Mouse (Mus musculus) stomach, postnatal 0 days (tissue): ENCODE data around the gene Rad18. TPM values are rescaled to one million over a fixed set of nuclear protein-coding genes. Genes with fewer than 3 reads are reported as not detected.

Experiments used
- ATAC-seq: fragments of 200-750 bp; cut with Nextera tagmentation; 2 replicates; pipeline ENCODE4 v1.8.0; 2017; ENCODE audit not compliant: low FRiP score, low TSS enrichment
- DNase-seq: peaks from one replicate; pipeline ENCODE4 v3.0.0-alpha.2; 2016; ENCODE audit warnings: low spot score
- H3K27ac ChIP-seq: fragments of 300-500 bp; sonication (generic); replicated peaks from 2 replicates; pipeline ENCODE4 v1.5.1; 2014; ENCODE audit warnings: mild to moderate bottlenecking, control low read depth
- H3K27me3 ChIP-seq: fragments of 300-500 bp; sonication (generic); 2 replicates; pipeline ENCODE4 v1.6.1; 2014; ENCODE audit warnings: low read length; ENCODE audit not compliant: control insufficient read depth, insufficient read depth
- H3K36me3 ChIP-seq: fragments of 300-500 bp; sonication (generic); 2 replicates; pipeline ENCODE4 v1.6.1; 2014; ENCODE audit warnings: low read length, mixed read lengths; ENCODE audit not compliant: control insufficient read depth, insufficient read depth
- H3K4me1 ChIP-seq: fragments of 300-500 bp; sonication (generic); replicated peaks from 2 replicates; pipeline ENCODE4 v1.6.1; 2014; ENCODE audit warnings: antibody characterized with exemption; ENCODE audit not compliant: control insufficient read depth, insufficient read depth
- H3K4me2 ChIP-seq: fragments of 300-500 bp; sonication (generic); replicated peaks from 2 replicates; pipeline ENCODE4 v1.6.1; 2014; ENCODE audit warnings: low read depth, mild to moderate bottlenecking, control low read depth, moderate library complexity
- H3K4me3 ChIP-seq: fragments of 300-500 bp; sonication (generic); 2 replicates; pipeline ENCODE4 v1.5.1; 2014; ENCODE audit warnings: low read depth, low read length, control low read depth
- H3K9ac ChIP-seq: fragments of 300-500 bp; sonication (generic); 2 replicates; pipeline ENCODE4 v1.6.1; 2014; ENCODE audit warnings: mild to moderate bottlenecking, low read length, control low read depth, mixed read lengths
- H3K9me3 ChIP-seq: fragments of 300-500 bp; sonication (generic); 2 replicates; pipeline ENCODE4 v1.6.1; 2016; ENCODE audit warnings: low read length; ENCODE audit not compliant: control insufficient read depth
- CTCF ChIP-seq: IDR thresholded peaks from 2 replicates; pipeline ENCODE4 v1.5.1; 2016; ENCODE audit warnings: antibody characterized with exemption, low read depth, mild to moderate bottlenecking, moderate library complexity
- EP300 ChIP-seq: optimal IDR thresholded peaks from 2 replicates; pipeline ENCODE3; 2016; ENCODE audit warnings: antibody characterized with exemption
- WGBS: fragments of 180-500 bp; shearing (Covaris S2); extraction: QIAGEN DNeasy Blood & Tissue Kit; methylation state at CpG from one replicate; pipeline ENCODE4 v1.1.7; 2014; 5-methylcytosine and 5-hydroxymethylcytosine counted together
- polyA plus RNA-seq: library from polyadenylated mRNA; unstranded; fragments of >200 nt; fragmentation: Nextera tagmentation; extraction: Ambion mirVana; gene quantifications from 2 replicates; pipeline ENCODE4 v1.2.1, GENCODE M21; 2015

Gene Rad18
- polyA plus RNA-seq, 1 experiment from 2014 or later, result 12.9 TPM

- Histone ChIP-seq H3K9me3 (no peaks in the 10 kb centered on the region), H3K27ac (no peak overlapping the region), H3K36me3 (no peaks in the 10 kb centered on the region), H3K9ac (no peak overlapping the region), H3K4me2 (no peak overlapping the region), H3K27me3 (no peaks in the 10 kb centered on the region), H3K4me3 (no peak overlapping the region), H3K4me1 (no peaks in the 10 kb centered on the region)
- DNase-seq, result no peak
- ATAC-seq, result no peak
- TF ChIP-seq EP300 (no peak), CTCF (no peak)
- 62% methylated on average over 4 of the region's 4 CpGs for WGBS
Observed at GRCm38 (mm10) chr6:112609027-112609426, 87.5 kb downstream of the Rad18 start.

- Histone ChIP-seq H3K27me3 (no peaks in the 10 kb centered on the region), H3K36me3 (no peaks in the 10 kb centered on the region)
- no peak for DNase-seq
Observed at GRCm38 (mm10) chr6:112603866-112604265, 92.6 kb downstream of the Rad18 start.

GRCm38 (mm10) chr6:112594971-112595370 is 101.5 kb downstream of the Rad18 start:
- H3K36me3 ChIP-seq, result no peaks in the 10 kb centered on the region
- TF ChIP-seq CTCF (no peak), EP300 (no peak)
- no peak overlapping the region for H3K4me3 ChIP-seq
- no peak overlapping the region for H3K27ac ChIP-seq
- WGBS, result 81% methylated on average over 7 of the region's 7 CpGs
- H3K4me2 ChIP-seq, result no peak overlapping the region
- no peaks in the 10 kb centered on the region for H3K4me1 ChIP-seq
- H3K9ac ChIP-seq, result no peak overlapping the region
- no peaks in the 10 kb centered on the region for H3K27me3 ChIP-seq
- ATAC-seq (no peak), DNase-seq (no peak)
- H3K9me3 ChIP-seq, result no peaks in the 10 kb centered on the region

More at GRCm38 (mm10) chr6:112603866-112604265, 92.6 kb downstream of the Rad18 start:
- Histone ChIP-seq H3K4me3 (no peak overlapping the region), H3K27ac (no peak overlapping the region), H3K9ac (no peak overlapping the region), H3K4me2 (no peak overlapping the region), H3K9me3 (no peaks in the 10 kb centered on the region), H3K4me1 (no peaks in the 10 kb centered on the region)
- no peak for ATAC-seq
- TF ChIP-seq CTCF (no peak), EP300 (no peak)

- Histone ChIP-seq H3K27ac (no peak overlapping the region), H3K4me2 (no peak overlapping the region), H3K4me3 (no peak overlapping the region), H3K36me3 (no peaks in the 10 kb centered on the region), H3K27me3 (no peaks in the 10 kb centered on the region), H3K9me3 (no peaks in the 10 kb centered on the region), H3K9ac (no peak overlapping the region), H3K4me1 (no peaks in the 10 kb centered on the region)
- WGBS, result 67% methylated on average over 1 of the region's 1 CpGs
- no peak for DNase-seq
- ATAC-seq, result no peak
- TF ChIP-seq CTCF (no peak), EP300 (no peak)
Observed at GRCm38 (mm10) chr6:112587912-112588311, 108.6 kb downstream of the Rad18 start.

GRCm38 (mm10) chr6:112586999-112587398 is 109.5 kb downstream of the Rad18 start:
- no peaks in the 10 kb centered on the region for H3K36me3 ChIP-seq
- H3K4me3 ChIP-seq, result no peak overlapping the region
- H3K9me3 ChIP-seq, result no peaks in the 10 kb centered on the region
- H3K4me1 ChIP-seq, result no peaks in the 10 kb centered on the region
- TF ChIP-seq CTCF (no peak), EP300 (no peak)
- no peak overlapping the region for H3K9ac ChIP-seq
- H3K27me3 ChIP-seq, result no peaks in the 10 kb centered on the region
- ATAC-seq, result no peak
- H3K27ac ChIP-seq, result no peak overlapping the region
- DNase-seq, result no peak
- H3K4me2 ChIP-seq, result no peak overlapping the region
- WGBS, result 75% methylated on average over 4 of the region's 4 CpGs

GRCm38 (mm10) chr6:112584961-112585360 is 111.5 kb downstream of the Rad18 start:
- Histone ChIP-seq H3K9ac (no peak overlapping the region), H3K4me2 (no peak overlapping the region), H3K27ac (no peak overlapping the region), H3K4me1 (no peaks in the 10 kb centered on the region), H3K4me3 (no peak overlapping the region), H3K9me3 (no peaks in the 10 kb centered on the region), H3K27me3 (no peaks in the 10 kb centered on the region), H3K36me3 (no peaks in the 10 kb centered on the region)
- DNase-seq (no peak), ATAC-seq (no peak)
- TF ChIP-seq CTCF (no peak), EP300 (no peak)
- 84% methylated on average over 5 of the region's 5 CpGs for WGBS
